Mouse (Mus musculus): ENCODE measurements around the gene Itih3.

Itih3 gene

DNA sequence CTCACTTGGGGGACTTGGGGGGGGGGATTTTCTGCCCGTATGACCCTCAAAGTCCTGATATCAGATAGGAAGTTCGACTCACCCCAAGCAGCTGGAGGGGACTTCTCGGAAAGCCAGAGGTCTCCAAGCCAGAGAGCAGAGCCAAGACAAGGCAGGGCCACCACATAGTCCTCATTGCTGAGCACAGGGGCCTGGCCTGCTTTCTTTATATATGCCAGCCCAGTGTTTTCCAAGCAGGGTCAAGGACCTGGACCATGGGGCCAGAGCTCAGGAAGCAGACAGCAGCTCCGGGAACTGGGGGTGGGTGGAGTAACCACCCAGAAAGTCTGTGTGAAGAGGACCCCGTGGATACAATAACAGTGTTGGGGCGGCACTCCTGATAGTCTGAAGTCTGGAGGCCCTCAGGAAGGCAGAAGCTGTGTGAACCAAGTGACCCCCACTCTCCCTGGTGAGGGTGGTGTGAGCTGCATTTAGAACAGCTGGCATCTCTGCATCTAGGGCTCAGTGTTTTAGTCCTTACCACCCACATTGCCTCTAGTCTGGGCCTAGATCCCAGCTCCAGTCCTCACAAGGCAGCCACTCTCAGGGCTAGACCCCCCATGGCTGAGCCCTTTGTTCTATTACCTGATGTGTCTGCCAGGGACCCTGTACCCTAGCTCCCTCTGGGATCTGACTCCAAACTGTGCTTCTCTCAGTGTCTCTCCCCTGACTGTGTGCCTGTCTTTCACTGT is at the start of gene Itih3:
Gene Itih3 (minus strand): TSS at position 386 of the 731 bp plus-strand sequence.
- DNase-seq (ENCODE audit: low spot score in 2 of 2) = peak; percentile 9 to 44

DNA sequence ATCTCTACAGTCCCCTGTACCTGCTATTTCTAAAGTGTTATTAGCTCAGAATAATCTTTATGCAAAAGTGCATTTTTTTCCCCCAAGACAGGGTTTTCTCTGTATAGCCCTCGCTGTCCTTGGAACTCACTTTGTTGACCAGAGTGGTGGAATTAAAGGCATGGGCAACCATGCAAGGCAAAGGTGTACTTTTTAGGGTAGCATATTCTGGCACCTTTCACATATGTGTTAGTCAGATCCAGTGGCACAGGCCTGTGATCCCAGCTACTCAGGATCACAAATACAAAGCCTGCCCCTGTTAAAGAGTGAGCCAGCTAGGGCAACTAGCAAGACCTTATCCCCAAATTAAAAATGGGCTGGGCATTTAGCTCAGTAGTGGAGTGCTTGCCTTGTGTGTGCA is 36.8 kb upstream of the Itih3 start:
- no peak for DNase-seq (ENCODE audit: low spot score in 2 of 2)

DNA sequence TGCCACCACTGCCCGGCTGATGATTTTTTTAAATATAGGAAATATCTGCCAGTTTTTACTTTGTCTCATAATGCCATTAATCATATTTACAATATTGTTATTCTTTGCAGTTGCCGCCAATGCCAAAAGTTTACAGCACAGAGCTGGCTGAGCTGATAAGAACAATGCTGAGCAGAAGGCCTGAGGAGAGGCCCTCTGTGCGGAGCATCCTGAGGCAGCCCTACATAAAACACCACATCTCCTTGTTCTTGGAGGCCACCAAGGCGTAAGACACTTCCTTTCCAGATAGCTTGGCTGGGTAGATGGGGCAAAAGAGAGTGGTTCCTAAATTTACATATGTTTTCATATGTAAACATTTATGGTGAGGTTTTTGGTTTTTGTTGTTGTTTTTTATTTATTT is 35.5 kb upstream of the Itih3 start:
- no peak for DNase-seq (ENCODE audit: low spot score in 2 of 2)

DNA sequence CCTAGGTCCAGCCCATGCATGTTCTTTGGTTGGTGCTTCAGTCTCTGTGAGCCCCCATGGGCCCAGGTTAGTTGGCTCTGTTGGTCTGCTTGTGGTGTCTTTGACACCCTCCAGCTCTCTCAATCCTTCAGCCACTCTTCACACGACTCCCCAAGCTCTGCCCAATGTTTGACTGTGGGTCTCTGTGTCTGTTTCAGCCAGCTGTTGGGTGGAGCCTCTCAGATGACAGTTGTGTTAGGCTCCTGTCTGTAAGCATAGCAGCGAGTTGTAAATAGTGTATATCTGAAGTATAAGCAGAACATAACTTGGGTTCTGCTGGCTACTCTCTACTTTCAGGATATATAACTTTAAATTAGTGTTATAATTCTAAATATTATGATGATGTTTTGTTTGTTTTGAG is 35.0 kb upstream of the Itih3 start:
- no peak for DNase-seq (ENCODE audit: low spot score in 2 of 2)

DNA sequence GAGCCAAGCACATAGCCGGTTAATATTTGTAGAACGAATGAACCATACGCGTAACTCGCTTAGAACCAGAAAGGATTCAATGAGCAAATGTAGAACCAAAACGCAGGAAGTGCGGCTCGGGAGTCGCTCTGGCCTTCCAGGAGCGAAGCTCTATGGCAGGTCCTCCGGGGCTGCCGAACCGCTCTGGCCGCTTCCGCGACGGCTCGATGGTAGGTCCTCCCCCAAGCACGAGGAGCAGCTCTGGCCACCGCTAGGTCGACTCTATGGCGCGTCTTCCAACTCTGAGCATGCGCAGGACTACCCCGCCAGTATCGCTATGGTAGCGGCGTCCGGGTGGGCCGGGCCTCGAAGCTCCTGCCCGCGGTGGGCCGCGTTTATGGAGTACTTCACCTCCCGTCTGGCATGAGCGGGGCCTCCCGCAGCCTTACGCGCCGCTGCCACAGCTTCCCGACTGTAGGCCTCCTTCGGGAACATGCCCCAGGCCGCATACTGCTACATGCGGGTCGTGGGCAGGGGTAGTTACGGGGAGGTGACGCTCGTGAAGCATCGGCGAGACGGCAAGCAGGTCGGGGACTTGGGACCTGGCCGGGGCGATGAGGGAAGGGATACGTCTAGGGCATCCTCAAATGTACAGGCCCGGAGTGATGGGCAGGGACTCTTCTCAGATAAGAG is 27.7 kb upstream of the Itih3 start, which contains the start of gene Nek4:
Gene Nek4 (plus strand): TSS at position 224 of the 672 bp plus-strand sequence.
- DNase-seq (ENCODE audit: low spot score in 2 of 2) = peak; percentile 92 to 97

DNA sequence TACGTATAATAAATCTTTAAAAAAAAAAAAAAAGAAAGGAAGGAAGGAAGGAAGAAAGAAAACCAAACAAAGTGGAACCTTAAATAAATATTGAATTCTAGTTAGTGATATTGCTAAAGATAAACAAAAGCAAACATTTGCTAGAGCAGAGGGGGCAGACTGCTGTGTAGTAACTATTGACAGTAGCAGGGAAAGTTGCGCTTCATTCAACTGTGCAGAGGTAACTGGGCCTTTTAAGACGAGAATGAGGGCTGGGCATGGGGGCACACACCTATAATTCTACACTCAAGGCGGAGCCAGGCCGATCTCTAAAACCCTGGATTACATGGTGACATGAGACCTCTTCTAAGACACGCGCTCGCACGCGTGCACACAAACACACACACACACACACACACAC is 26.4 kb upstream of the Itih3 start:
- no peak for DNase-seq (ENCODE audit: low spot score in 2 of 2)

DNA sequence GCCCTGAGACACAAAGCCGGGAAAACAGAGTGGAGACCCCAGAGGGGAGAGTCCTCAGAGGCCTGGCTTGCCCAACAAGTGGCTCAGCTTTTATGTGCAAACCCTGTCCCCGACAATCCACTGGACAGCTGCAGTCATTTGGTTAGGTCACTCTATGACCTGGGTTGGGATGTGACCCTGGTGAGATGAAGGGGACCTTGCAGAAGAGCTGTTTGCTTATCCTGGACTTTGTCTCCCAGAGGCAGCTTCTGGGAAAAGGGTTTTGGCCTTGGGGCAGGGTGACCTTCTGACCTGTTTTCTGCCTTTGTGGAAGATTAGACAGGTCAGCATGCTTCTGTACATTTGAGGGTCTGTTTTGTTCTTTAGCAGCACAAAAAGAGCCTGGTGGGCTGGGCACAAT is 21.2 kb upstream of the Itih3 start:
- no peak for DNase-seq (ENCODE audit: low spot score in 2 of 2)

DNA sequence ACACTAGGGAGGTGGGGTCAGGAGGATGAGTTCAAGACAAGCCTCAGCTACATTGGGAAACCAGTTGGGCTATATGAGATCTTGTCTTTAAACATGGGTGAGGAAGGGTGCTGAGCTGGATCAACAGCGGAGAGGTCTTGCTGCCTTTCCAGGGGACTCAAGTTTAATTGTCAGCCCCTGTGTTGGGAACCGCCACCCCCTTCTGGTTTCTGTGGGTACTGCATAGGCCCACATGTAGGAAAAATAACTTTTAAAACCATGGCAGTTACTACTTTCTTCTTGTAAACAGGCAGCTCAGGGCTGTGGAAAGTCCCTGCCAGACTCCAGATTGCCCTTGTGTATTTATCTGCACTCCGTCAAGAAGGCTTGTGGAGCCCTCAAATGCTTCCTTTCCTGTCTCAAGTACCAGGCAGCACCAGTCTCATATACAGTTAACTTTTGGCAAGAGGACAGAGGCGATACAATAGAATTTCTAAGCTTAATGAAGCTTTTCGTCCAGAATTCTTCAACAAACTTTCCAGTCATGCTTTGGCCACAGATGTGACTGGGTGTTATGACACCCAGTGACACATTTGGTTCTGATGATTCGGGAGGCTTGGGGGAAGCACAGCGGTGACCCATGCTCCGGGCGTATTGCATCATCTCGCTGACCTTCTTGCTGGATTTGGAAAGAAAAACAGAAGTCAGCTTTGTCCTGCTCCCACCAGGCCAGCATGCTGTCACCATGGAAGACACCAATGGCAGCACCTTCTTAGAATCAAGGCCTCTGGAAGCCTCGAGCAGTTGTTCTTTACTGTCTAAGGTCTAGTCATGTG is 20.5 kb upstream of the Itih3 start:
- DNase-seq (ENCODE audit: low spot score in 2 of 2) = peak in 1 of 2 experiments; percentile 66

DNA sequence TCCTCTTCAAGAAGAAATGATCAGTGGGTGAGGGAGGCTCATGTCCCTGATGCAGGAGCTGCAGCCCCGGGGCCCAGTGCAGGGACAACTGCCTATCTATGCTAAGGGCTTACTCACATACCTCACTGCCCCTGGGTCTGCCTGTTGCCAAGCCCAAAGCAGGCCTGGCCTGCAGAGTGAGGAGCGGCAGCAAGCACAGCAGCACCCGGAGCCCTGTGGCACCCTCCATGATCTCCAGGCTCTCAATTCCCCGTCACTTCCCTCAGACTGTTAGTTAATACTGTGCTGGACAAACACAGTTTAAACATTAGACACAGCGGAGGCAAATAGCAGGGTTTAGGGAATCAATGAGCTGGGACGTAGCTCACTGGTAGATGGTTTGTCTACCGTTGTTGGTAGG is 19.5 kb upstream of the Itih3 start, which contains the start of gene Itih1:
Gene Itih1 (minus strand): TSS at position 252 of the 400 bp plus-strand sequence.
- DNase-seq (ENCODE audit: low spot score in 2 of 2) = no peak

DNA sequence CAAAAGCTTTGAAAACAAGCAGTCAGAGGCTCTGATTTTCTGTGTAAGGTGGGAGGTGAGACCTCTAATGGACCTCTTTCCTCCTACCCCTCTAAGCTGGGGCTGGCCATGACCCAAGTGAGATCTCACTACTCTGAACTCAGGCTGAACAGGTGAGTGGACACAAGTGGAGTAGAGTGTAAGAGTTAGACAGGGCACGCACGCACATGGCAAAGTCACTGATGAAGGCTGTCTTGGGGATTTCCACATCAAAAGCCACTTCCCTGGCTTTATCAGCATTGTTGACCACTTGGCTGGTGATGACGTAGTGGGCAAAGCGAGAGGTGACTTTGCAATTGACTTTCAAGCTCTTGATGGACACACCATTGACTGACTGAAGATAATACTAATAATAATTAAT is 18.7 kb upstream of the Itih3 start:
- DNase-seq (ENCODE audit: low spot score in 2 of 2) = no peak

DNA sequence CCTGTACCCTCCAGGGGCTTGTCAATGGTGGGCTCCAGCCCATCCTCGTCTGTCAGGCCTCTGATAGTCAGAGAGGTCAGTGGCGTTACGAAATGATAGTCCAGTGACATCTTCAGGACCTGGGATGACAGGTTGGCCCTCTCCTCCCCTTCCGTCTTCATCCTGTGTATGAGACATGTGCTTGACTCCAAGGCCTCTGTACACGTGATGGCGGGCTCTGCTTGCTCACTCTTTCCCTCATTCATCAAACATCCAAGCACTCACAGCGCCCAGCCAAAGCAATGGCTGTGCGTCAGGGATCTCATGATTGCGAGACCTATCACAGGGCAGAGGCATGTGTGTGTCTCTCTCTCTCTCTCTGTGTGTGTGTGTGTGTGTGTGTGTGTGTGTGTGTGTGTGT is 9.8 kb upstream of the Itih3 start:
- no peak for DNase-seq (ENCODE audit: low spot score in 2 of 2)

DNA sequence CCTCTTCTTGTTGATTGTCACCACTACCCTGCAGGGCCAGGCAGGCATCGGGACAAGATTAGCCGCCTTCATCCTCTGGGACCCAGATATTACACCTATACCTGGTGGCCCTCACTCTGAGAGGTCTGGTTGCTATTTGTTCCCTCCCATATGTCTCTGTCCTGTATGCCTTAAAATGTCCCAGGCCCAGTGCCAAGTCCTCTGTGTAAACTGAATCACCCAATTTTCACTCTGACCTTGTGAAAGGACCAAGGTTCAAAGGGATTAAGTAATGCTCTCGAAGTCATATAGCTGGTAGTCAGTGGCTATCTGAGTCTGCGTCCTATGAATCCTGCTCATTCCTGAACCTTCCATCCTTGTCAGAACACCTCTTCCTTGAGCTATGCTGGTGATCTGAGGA is 6.8 kb upstream of the Itih3 start:
- DNase-seq (ENCODE audit: low spot score in 2 of 2) = no peak

DNA sequence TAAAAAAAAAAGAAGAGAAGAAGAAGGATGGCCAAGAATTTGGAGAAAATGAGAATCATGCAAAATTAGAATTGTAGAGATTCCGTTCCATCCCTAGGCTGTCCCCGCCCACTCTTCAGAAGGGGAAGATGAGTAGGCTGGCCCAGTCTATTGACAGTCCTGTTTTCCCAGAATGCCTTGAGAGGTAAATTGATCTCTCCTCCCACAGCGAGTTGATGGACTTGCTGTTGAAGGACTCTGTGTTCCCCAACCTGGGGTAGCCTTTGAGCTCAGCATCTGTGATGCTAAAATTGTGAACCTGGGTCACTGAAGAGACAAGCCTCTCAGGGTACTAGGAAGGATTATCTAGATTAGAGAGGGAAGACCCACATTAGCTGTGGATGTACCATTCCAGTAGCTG is 1.9 kb upstream of the Itih3 start:
- no peak for DNase-seq (ENCODE audit: low spot score in 2 of 2)

DNA sequence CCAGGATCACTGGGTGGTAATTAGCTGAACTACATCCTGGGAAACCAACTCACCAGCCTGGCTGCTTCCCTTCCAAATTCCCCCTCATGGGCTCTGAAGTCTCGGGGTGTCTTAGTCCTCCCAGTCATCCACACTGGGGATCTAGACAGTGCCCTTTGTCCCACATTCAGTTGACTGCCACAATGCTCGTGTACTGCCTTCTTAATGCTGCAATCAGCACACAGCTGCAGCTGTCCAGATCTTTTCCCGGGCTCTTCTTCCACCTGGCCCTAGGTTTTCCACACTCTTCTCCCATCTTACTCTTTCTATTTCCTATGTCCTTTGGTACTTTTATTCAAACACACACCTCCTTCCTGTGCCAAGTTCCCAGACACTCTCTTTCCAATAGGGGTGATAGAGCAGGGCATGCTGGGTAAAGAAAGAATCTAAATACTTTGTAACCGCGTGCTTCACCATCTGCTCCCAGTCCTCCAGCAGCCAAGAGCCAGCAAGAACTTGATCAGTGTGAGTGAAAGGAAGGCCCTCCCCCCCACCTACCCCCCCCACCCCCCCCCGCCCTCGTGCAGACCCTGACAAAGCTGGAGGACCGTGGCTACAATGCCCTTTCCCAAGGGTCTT is 1.4 kb downstream of the Itih3 start:
- no peak for DNase-seq (ENCODE audit: low spot score in 2 of 2)

DNA sequence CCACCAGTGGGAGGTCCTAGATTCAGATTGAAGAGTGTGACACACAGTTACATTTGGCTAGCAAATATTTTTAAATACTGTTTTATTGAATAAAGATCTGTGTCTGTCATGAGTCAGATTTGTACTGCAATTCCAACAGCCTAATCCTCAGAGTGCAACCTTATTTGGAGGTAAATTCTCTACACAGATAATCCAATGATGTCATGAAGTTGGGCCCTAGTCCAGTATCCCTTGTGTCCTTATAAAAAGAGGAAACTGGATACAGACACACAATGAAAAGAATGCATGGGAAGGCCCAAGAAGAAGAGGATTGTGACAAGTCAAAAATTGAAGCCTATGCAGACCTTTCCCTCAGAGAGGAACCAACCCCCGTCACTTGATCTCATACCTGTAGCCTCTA is 7.0 kb downstream of the Itih3 start:
- no peak for DNase-seq (ENCODE audit: low spot score in 2 of 2)

DNA sequence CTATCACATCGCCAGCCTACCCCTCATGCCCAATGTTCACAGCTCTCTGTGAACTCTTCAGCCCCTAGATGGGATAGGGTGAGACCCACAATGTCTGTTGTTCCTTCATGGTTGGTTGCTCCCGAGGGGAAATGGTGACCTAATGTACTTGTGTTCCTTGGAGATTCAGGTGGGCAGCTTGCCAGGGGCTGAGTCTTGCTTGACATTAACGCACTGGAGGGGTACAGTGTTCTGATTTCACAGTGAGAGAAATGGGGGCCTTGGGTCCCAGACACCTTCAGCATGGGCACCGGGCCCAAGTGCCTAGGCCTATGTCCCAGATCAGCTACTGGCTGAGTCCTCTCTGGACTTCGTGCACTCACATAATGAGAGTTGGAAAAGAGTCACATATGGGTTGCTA is 10.2 kb downstream of the Itih3 start:
- DNase-seq (ENCODE audit: low spot score in 2 of 2) = no peak

DNA sequence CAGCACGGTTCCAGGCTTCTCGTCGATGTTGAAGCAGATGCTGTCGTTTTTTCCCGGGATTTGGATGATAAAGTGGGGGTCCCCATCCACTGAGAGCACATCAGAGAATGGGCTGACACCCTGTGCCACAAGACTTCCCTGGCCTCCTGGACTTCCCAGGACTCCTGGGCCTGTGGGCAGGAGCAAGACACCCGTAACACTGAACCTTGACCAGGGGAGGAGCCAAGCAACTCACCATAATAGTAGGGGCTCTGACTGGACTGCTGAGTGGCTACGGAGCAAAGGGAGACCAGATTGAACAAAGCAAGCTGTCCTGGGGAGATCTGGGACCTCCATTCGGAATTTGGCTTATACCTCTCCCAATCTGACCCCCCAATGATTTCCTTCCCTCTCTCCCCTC is 10.9 kb downstream of the Itih3 start:
- no peak for DNase-seq (ENCODE audit: low spot score in 2 of 2)

DNA sequence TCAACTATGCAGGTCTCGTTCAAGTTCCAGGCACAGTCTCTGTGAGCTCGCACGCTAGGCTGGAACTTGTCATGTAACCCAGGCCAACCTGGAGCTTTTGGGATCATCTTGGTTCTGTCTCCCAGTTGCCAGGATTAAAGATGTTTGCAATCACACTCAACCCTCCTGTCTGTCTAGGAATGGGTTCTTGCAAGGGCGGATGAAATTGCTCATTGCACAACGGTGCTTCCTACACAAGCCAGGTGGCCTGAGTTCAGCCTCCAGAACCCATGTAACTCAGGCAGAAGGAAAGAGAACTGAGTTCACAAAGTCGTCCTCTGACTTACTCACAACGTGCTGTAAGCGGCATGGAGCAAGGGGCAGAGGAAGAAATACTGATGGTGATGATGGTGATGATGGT is 12.4 kb downstream of the Itih3 start:
- no peak for DNase-seq (ENCODE audit: low spot score in 2 of 2)

DNA sequence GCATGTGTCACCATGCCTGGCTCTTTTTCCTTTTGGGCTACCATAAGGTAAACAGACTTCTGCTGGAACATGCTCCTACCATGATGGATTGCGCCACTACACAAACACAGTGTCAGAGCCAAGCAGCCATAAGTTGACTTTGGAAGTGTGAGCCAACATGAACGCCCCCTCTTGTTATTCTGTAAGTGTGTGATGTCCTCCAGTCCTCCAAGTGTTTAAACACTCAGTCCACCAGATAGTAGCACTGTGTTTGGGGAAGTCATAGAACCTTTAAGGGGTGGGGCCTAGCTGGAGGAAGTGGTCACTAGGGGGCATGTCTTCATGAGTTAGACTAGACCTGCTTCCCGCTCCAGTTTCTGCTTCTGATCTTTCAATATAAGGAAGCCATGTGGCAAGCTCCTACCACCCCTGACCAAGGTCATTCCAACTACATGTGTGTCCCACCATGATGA is 15.7 kb downstream of the Itih3 start:
- no peak for DNase-seq (ENCODE audit: low spot score in 2 of 2)

DNA sequence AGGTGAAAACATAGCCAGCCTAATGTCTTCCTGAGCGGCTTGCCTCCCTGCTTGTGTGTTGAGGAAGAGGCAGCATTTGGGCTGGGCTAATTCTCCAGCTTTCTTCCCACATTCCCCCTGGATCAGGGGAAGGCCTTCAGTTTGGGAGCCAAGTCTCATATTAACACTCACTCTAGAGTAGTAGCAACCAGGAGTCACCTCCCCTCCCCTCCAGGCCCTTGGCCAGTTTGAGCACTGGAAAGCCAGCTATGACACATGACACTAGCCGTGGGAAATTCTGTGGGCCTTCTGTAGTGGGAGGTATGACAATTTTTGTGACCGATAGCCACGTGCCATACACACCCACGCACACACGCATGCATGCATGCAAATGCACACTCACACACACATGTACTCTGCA is 17.6 kb downstream of the Itih3 start:
- DNase-seq (ENCODE audit: low spot score in 2 of 2) = no peak

DNA sequence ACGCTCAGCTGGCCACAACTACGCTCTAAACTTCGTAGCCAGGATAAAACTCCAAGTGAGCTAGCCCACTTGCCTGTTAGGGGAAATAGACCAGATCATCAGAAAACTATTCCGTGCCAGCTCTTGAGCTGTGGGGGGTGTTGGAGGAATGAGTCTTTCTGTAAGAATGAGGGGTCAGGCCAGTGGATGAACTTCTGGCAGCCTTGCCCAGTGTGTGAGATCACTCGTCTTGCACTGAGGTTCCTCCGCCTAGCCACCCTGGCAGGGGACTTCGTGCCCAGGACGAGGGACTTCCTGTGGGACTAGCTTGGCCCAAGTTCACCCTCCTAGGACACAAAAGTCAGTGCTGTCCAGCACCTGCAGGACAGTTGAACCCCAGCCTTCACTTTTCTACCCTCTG is 19.3 kb downstream of the Itih3 start:
- DNase-seq (ENCODE audit: low spot score in 2 of 2) = no peak

DNA sequence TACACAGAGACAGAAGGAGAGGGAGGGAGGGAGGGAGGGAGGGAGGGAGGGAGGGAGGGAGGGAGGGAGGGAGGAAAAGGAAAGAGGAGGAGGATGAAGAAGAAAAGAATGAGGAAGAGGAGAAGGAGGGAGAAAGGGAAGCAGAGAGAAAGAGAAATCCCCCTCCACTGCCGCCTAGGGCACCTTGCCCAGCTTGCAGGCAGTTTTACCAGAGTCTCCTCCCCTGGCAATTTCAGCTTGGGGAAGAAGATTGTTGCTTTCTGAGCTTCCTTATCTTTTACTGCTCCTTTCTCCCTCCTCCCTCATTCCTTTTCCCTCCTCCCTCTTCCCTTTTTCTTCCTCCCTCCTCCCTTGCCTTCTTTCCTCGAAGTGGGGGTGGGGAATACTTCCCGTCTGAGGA is 20.5 kb downstream of the Itih3 start:
- no peak for DNase-seq (ENCODE audit: low spot score in 2 of 2)

Measured in left cerebral cortex, adult 9 months (tissue).